Mouse (Mus musculus) megakaryocyte, adult 5-6 weeks (primary cell): ENCODE measurements around the gene Plekha6. TPM values are rescaled to one million over a fixed set of nuclear protein-coding genes. Genes with fewer than 3 reads are reported as not detected.

Experiments
- ATAC-seq: 2 replicates; pipeline ENCODE4 v1.8.0; 2016; ENCODE audit warnings: mild to moderate bottlenecking, inconsistent platforms; ENCODE audit not compliant: poor library complexity, severe bottlenecking
- total RNA-seq, 2 experiments: library from RNA; stranded (forward) in 1 of 2; stranded (reverse) in 1 of 2; fragments of 153-499, 151-499 nt in 1 of 2; fragments of 221-1000, 200-1000 nt in 1 of 2; gene quantifications; 2 replicates each; pipeline versions ENCODE4 v1.2.3 to v1.2.4; 2015 to 2017

The Plekha6 gene
- total RNA-seq, 2 experiments from 2014 or later: 0.11 to 0.15 TPM

GRCm38 (mm10) chr1:133347693-133348520, 183.9 kb downstream of the Plekha6 start:
- ATAC-seq: peak; percentile 51; the same call in 1 of the 2 replicates

- no peak for ATAC-seq
Observed at GRCm38 (mm10) chr1:133350210-133350609, 186.2 kb downstream of the Plekha6 start, which contains the start of gene Ren1. Ren1 (plus strand) TSS chr1:133350510.

DNA sequence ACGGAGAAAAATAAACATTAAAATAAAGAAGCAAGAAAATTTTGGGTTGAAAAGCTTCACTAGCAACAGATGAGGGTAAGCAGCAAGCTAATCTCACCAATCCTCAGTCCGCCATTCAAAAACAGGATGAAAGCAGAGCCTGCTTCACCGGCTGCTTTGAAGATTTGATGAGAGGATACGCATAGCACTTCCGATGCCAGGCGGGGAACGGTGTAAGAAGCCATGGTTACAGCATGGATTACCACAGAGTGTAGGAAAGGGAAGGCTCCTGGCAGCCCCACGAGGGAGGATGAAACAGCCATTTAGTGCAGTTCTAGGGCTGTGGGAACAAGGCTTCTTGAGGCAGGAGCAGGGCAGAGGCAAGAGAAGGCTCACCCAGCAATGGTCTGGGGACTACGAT, 187.8 kb downstream of the Plekha6 start:
- ATAC-seq: no peak

Other genes starting within 250 kb of the Plekha6 start
- gene Mdm4, start 133.6 kb upstream of the Plekha6 start, total RNA-seq (2015): 66.6 and 69.0 TPM in 2 replicates
- 88.5 and 97.9 TPM in 2 replicates for gene Mdm4, start 133.6 kb upstream of the Plekha6 start, total RNA-seq (2017)
- gene Pik3c2b, start 118.5 kb upstream of the Plekha6 start, total RNA-seq (2015): 0.67 and 1.1 TPM in 2 replicates
- gene Pik3c2b, start 118.5 kb upstream of the Plekha6 start, total RNA-seq (2017): 0.48 and 0.98 TPM in 2 replicates
- gene Ppp1r15b, start 33.1 kb upstream of the Plekha6 start, total RNA-seq (2015): 68.0 and 75.8 TPM in 2 replicates
- gene Ppp1r15b, start 33.1 kb upstream of the Plekha6 start, total RNA-seq (2017): 124 and 135 TPM in 2 replicates
- not detected in 2 replicates for gene Golt1a, start 145.6 kb downstream of the Plekha6 start, total RNA-seq (2015)
- gene Golt1a, start 145.6 kb downstream of the Plekha6 start, total RNA-seq (2017): not detected in 2 replicates
- not detected in 2 replicates for gene Kiss1, start 157.7 kb downstream of the Plekha6 start, total RNA-seq (2015)
- not detected in 2 replicates for gene Kiss1, start 157.7 kb downstream of the Plekha6 start, total RNA-seq (2017)
- gene Ren1, start 186.3 kb downstream of the Plekha6 start, total RNA-seq (2015): not detected in 2 replicates
- not detected in 2 replicates for gene Ren1, start 186.3 kb downstream of the Plekha6 start, total RNA-seq (2017)
- not detected in 2 replicates for gene Etnk2, start 199.4 kb downstream of the Plekha6 start, total RNA-seq (2015)
- not detected in 2 replicates for gene Etnk2, start 199.4 kb downstream of the Plekha6 start, total RNA-seq (2017)